Mouse (Mus musculus) bone marrow, adult 2 months (tissue): Measurements from ENCODE around the gene Gm21954.

ENCODE experiments used
- CTCF ChIP-seq: fragments of 200-500 bp; IDR thresholded peaks from 2 replicates; pipeline ENCODE4 v1.5.1; 2011; ENCODE audit warnings: low read length, control low read depth; ENCODE audit not compliant: control insufficient read depth, insufficient read depth
- POLR2A ChIP-seq: fragments of 200-500 bp; IDR thresholded peaks from 2 replicates; pipeline ENCODE4 v1.6.1; 2011; ENCODE audit warnings: low read depth, mild to moderate bottlenecking, control low read depth, low read length, borderline replicate concordance; ENCODE audit not compliant: control insufficient read depth

DNA sequence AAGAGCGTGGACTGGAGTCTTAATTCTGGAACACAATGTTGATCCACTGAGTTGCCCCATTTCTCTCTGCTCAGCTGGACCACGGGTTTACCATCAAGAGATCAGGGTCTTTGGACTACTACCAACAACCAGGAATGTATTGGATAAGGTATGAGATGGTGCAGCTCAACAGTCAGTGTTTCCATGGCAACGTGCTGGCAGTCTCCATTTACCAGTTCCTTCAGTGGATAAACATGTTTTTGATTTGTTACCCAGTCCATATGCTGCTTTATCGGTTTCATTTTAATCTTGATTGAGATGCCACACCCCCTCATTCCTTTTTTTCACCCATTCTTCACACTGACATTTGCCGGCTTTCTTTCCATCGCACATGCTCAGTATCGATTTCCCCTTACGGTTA lies 49.8 kb upstream of the Gm21954 start:
- TF ChIP-seq POLR2A (no peak), CTCF (no peak)
